Mouse (Mus musculus) ES-Bruce4 (cell line): ENCODE measurements at regions not wholly inside any gene's neighbourhood (a gene's known extent, or its start where the extent isn't known, plus 50 kb on each side); places are given as distances from the start of the nearest gene placed in this dataset.

Source experiments
- CTCF ChIP-seq: IDR thresholded peaks from one replicate; pipeline ENCODE4 v1.8.1; 2011; ENCODE audit warnings: low read depth, low read length
- EP300 ChIP-seq: IDR thresholded peaks from 2 replicates; pipeline ENCODE4 v1.6.1; 2011; ENCODE audit warnings: low read depth, low read length; ENCODE audit not compliant: insufficient read depth
- POLR2A ChIP-seq: IDR thresholded peaks from one replicate; pipeline ENCODE4 v1.8.1; 2011; ENCODE audit warnings: low read length; ENCODE audit not compliant: insufficient read depth

DNA sequence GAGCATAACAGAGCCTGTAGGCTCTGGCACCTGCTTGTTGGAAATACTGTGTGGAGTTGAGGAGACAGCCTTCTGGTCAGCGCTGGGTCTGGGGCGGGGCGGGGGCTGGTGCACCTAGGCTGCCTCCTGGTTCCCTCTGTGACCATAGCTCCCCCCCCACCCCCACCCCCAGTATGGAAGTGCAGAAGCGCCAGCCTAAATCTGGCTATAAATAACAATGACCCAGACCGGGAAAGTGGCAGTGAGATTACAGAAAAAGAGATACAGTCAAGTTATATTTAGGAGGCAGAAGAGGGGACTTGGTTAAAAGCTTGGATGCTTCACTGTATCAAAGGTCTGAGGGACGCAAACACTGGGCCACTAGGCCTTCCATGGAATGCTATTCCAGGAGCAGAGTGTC lies 91.8 kb downstream of the Dhrs2 start:
- no peak for TF ChIP-seq CTCF
- no peak for TF ChIP-seq POLR2A
- TF ChIP-seq EP300: no peak
